Mouse (Mus musculus): ENCODE measurements around the gene Tmem199. TPM values are rescaled to one million over a fixed set of nuclear protein-coding genes. Genes with fewer than 3 reads are reported as not detected.

The Tmem199 gene
- polyA plus RNA-seq (2014; fragmentation: Nextera tagmentation; extraction: Ambion mirVana) = 59.9 and 61.9 TPM in 2 replicates

DNA sequence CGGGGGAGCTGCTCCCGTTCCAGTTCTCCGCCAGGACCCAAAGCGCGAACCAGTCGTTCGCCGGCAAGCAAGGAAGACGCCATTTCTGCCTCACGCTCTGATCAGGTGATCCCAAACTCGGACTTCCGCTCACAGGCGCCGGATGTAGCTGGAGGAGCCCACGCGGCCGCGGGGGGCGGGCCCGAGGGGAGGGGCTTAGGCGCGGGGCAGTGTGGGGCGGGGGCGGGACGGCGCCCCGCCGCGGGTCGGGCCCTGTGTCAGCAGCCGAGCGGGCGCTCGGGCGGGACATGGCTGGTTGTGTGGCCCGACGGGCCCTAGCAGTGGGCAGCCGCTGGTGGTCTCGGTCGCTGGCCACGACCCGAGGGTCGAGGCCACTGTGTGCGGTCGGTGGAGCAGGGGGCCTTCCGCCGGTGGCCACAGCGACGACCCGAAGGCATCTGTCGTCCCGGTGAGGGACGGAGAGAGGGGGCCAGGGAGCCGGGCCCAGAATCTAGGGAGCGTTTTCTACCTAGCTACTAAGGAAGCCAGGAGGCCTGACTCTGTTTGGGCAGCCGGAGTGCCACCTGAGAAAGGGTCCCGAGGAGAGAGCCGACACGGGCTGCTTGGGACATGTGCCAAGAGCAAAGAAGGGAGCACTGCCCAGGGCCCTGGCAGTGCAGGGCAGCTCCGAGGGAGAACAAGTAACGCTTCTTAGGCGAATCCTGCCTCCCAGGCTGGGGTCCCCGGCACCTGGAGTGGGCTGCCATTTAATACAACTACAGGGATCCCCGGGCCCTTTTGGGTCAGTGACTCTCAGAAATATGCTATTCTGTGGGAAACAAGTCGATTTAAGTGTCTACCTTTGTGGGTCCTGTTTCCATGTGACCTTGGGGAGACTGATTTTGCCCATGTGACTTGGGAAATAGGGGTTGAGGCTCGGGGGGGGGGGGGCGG is at the start of gene Tmem199, which contains the start of gene Poldip2:
Tmem199 (minus strand) TSS at position 148 of the 933 bp plus-strand sequence.
Poldip2 (plus strand) TSS at position 169 of the 933 bp plus-strand sequence.
- Histone ChIP-seq H3K4me1 (replicated peaks; ENCODE audit: control insufficient read depth, insufficient read depth, low read length) (peaks cover 7% of the 10 kb centered on the region), H3K36me3 (ENCODE audit: control insufficient read depth, insufficient read depth, low read length) (peaks cover 33% of the 10 kb centered on the region), H3K4me2 (peak within 1 kb of the TSS; percentile 84), H3K4me3 (ENCODE audit: low read depth, low read length) (peak within 1 kb of the TSS; percentile 96), H3K27me3 (replicated peaks; ENCODE audit: control insufficient read depth, insufficient read depth, low read length) (no peaks in the 10 kb centered on the region), H3K9me3 (ENCODE audit: control insufficient read depth, low read length) (no peaks in the 10 kb centered on the region), H3K27ac (ENCODE audit: low read depth, low read length) (peak within 1 kb of the TSS; percentile 80), H3K9ac (ENCODE audit: low read depth, low read length) (peak within 1 kb of the TSS; percentile 98)
- 1% methylated on average over 67 of the region's 67 CpGs for WGBS
- peak; percentile 97 for ATAC-seq (replicated peaks; ENCODE audit: low FRiP score)
- peak; percentile 92 for DNase-seq (ENCODE audit: low spot score)

DNA sequence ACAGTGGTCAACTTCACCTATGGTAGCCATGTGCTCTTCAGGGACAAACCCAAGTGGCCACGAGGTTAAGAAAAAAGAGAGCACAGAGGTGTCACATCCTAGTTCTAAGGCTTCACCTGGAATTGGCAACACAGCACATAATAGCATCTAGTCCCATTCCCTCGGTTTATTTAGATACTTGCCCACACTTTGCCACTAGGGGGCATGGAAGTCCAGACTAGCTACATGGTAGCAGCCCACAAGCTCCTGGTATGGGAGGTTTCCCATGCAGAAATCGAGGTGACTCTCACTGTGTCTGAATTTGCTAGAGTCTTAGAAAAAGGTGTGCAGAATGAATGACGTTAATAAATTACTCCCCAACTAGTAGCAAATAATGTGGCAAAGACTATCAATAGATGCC is 48.5 kb upstream of the Tmem199 start:
- Histone ChIP-seq H3K9ac (ENCODE audit: low read depth, low read length) (no peak overlapping the region), H3K4me1 (replicated peaks; ENCODE audit: control insufficient read depth, insufficient read depth, low read length) (peaks cover 5% of the 10 kb centered on the region), H3K36me3 (ENCODE audit: control insufficient read depth, insufficient read depth, low read length) (no peaks in the 10 kb centered on the region), H3K27me3 (replicated peaks; ENCODE audit: control insufficient read depth, insufficient read depth, low read length) (no peaks in the 10 kb centered on the region), H3K4me3 (ENCODE audit: low read depth, low read length) (no peak overlapping the region), H3K27ac (ENCODE audit: low read depth, low read length) (no peak overlapping the region), H3K9me3 (ENCODE audit: control insufficient read depth, low read length) (no peaks in the 10 kb centered on the region), H3K4me2 (no peak overlapping the region)
- peak; percentile 47 for DNase-seq (ENCODE audit: low spot score)
- no peak for ATAC-seq (replicated peaks; ENCODE audit: low FRiP score)
- 16% methylated on average over 4 of the region's 4 CpGs for WGBS

DNA sequence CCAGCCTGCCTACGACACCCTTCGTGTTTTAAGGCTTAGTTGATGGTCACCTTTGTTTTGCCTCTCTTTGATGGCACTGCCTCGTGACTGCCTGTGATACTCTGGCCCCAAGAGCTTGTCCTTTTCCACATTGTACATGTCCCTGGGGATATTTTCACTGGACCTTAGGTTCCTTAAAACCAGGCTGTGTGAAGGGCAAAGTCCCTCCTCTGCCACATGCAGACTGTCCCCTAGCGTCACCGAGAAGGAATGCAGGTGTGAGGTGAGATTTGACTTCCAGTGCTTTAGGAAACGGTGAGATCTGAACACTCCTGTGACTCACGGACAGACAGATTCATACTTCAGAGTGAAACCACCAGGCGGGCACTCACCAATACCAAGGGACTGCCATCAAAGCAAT is 45.3 kb upstream of the Tmem199 start:
- H3K9me3 ChIP-seq (ENCODE audit: control insufficient read depth, low read length) = no peaks in the 10 kb centered on the region
- DNase-seq (ENCODE audit: low spot score) (no peak), ATAC-seq (replicated peaks; ENCODE audit: low FRiP score) (no peak)
- H3K4me2 ChIP-seq = no peak overlapping the region
- 58% methylated on average over 8 of the region's 8 CpGs for WGBS
- H3K27ac ChIP-seq (ENCODE audit: low read depth, low read length) = no peak overlapping the region
- no peaks in the 10 kb centered on the region for H3K27me3 ChIP-seq (replicated peaks; ENCODE audit: control insufficient read depth, insufficient read depth, low read length)
- H3K4me3 ChIP-seq (ENCODE audit: low read depth, low read length) = no peak overlapping the region
- peaks cover 6% of the 10 kb centered on the region for H3K4me1 ChIP-seq (replicated peaks; ENCODE audit: control insufficient read depth, insufficient read depth, low read length)
- H3K9ac ChIP-seq (ENCODE audit: low read depth, low read length) = no peak overlapping the region
- no peaks in the 10 kb centered on the region for H3K36me3 ChIP-seq (ENCODE audit: control insufficient read depth, insufficient read depth, low read length)

DNA sequence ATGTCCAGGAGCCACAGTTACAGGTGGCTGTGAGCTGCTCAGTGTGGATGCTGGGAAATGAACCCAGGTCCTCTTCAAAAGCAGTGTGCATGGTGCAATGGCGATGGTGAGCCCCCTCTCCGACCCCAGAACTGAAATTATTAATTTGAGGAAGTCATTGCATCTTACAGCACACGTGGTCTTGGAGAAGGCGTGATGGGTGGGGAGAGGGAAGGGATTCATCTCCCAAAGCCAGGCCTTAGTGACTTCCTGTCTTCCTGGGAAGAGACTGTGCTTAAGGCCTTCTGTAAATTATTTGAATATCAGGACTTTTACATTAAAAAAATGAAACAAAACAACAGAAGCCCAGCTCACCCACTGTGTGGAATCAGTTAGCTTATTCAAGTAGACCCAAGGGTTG is 44.1 kb upstream of the Tmem199 start:
- H3K27ac ChIP-seq (ENCODE audit: low read depth, low read length) = no peak overlapping the region
- no peak overlapping the region for H3K9ac ChIP-seq (ENCODE audit: low read depth, low read length)
- no peaks in the 10 kb centered on the region for H3K9me3 ChIP-seq (ENCODE audit: control insufficient read depth, low read length)
- no peak for DNase-seq (ENCODE audit: low spot score)
- H3K4me1 ChIP-seq (replicated peaks; ENCODE audit: control insufficient read depth, insufficient read depth, low read length) = peaks cover 6% of the 10 kb centered on the region
- 69% methylated on average over 4 of the region's 4 CpGs for WGBS
- no peak overlapping the region for H3K4me3 ChIP-seq (ENCODE audit: low read depth, low read length)
- H3K36me3 ChIP-seq (ENCODE audit: control insufficient read depth, insufficient read depth, low read length) = no peaks in the 10 kb centered on the region
- ATAC-seq (replicated peaks; ENCODE audit: low FRiP score) = no peak
- no peak overlapping the region for H3K4me2 ChIP-seq
- no peaks in the 10 kb centered on the region for H3K27me3 ChIP-seq (replicated peaks; ENCODE audit: control insufficient read depth, insufficient read depth, low read length)

DNA sequence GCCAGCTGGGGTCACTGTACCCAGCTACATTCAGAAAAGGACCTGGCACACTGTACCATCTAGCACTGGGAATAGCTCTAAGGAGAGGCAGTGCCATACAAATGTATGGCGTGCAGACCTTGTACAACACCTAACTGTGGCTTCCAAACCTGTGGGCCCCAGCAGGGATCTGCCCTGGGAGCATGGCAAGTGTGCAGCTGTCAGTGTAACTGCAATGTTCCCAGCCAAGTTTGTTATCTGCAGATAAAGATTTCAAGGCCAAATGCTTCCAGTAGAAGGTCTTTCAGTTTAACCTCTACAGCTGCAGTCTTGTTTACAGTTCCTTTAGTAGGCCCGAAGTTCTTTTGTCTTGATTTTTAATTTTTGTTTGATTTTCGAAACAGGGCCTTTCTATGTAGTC is 43.7 kb upstream of the Tmem199 start:
- Histone ChIP-seq H3K27ac (ENCODE audit: low read depth, low read length) (no peak overlapping the region), H3K4me3 (ENCODE audit: low read depth, low read length) (no peak overlapping the region), H3K36me3 (ENCODE audit: control insufficient read depth, insufficient read depth, low read length) (no peaks in the 10 kb centered on the region), H3K4me1 (replicated peaks; ENCODE audit: control insufficient read depth, insufficient read depth, low read length) (peaks cover 6% of the 10 kb centered on the region), H3K27me3 (replicated peaks; ENCODE audit: control insufficient read depth, insufficient read depth, low read length) (no peaks in the 10 kb centered on the region), H3K4me2 (no peak overlapping the region), H3K9me3 (ENCODE audit: control insufficient read depth, low read length) (no peaks in the 10 kb centered on the region), H3K9ac (ENCODE audit: low read depth, low read length) (peak overlapping the region; percentile 16; the same call in 1 of the 2 replicates)
- no peak for DNase-seq (ENCODE audit: low spot score)
- WGBS = 60% methylated on average over 3 of the region's 3 CpGs
- no peak for ATAC-seq (replicated peaks; ENCODE audit: low FRiP score)

DNA sequence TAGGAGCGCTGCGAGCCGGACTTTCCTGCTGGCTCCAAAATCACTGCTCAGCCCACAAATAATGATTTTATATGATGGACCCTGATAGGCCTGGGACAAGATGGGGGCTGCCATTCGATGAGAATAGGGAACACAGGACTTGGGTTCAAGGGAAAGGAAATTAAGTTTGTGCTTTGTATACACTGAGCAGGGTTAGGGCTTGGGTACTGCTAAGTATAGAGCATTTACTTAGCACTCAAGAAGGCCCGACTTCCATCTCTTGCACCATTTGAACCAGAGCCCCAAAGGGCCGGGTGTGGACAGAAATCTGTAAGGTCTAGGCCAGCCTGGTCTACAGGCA is 39.1 kb upstream of the Tmem199 start:
- Histone ChIP-seq H3K9ac (ENCODE audit: low read depth, low read length) (peak overlapping the region; percentile 56), H3K4me3 (ENCODE audit: low read depth, low read length) (peak overlapping the region; percentile 76), H3K4me1 (replicated peaks; ENCODE audit: control insufficient read depth, insufficient read depth, low read length) (peaks cover 21% of the 10 kb centered on the region), H3K9me3 (ENCODE audit: control insufficient read depth, low read length) (no peaks in the 10 kb centered on the region), H3K36me3 (ENCODE audit: control insufficient read depth, insufficient read depth, low read length) (no peaks in the 10 kb centered on the region), H3K27ac (ENCODE audit: low read depth, low read length) (0 out of 2 replicates have a peak overlapping the region, but pooled peaks have one; percentile 2), H3K4me2 (peak overlapping the region; percentile 81), H3K27me3 (replicated peaks; ENCODE audit: control insufficient read depth, insufficient read depth, low read length) (no peaks in the 10 kb centered on the region)
- DNase-seq (ENCODE audit: low spot score) = no peak
- WGBS = 33% methylated on average over 6 of the region's 6 CpGs
- ATAC-seq (replicated peaks; ENCODE audit: low FRiP score) = peak; percentile 11

DNA sequence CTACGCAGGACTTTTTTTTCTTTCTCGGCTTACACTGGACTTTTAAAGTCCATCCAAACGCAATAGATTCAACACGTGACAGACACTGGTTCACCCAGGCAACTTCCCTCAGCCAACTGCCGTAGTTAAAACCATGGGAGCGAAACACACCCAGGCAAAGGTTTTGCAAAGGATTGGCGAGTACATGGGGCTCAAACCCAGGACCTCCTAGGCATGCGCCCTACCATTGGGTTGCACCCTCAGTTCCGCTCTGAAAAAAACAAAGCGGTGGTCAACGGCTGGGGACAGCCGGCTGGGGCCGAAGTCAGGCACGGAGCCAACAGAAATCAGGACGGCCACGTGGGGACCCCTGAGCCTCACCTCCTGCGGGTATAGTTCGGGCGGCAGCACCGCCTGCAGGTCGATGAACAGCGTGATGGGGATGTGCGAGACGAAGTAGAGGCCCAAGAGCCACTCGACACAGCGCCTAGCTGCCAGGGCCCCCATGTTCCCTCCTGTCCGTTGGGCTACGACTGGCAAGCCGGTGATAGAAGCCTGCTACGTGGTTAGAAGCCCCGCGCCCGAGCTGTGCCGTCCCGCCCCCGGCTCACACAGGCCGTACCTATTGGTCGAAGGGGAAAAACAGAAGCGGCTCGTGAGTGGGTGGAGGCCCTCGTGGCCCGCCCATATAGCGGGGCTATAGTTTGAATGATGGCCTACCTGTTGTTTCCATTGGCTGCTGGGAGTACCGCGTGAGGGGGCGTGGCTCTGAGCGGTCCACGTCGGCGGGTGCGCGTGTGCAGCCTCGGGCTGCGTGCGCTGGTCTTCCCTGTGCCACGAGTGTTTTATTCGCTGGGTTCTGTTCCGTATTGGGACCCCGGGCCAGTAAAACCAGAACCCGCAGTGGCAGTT is 38.4 kb upstream of the Tmem199 start, which contains the start of gene Tmem97:
Tmem97 (minus strand) TSS at position 610 of the 891 bp plus-strand sequence.
- WGBS = under 1% methylated on average over 60 of the region's 60 CpGs
- ATAC-seq (replicated peaks; ENCODE audit: low FRiP score) = peak; percentile 100
- peak within 1 kb of the TSS; percentile 85 for H3K27ac ChIP-seq (ENCODE audit: low read depth, low read length)
- H3K9me3 ChIP-seq (ENCODE audit: control insufficient read depth, low read length) = no peaks in the 10 kb centered on the region
- DNase-seq (ENCODE audit: low spot score) = peak; percentile 92
- peaks cover 16% of the 10 kb centered on the region for H3K4me1 ChIP-seq (replicated peaks; ENCODE audit: control insufficient read depth, insufficient read depth, low read length)
- no peaks in the 10 kb centered on the region for H3K36me3 ChIP-seq (ENCODE audit: control insufficient read depth, insufficient read depth, low read length)
- H3K4me3 ChIP-seq (ENCODE audit: low read depth, low read length) = peak within 1 kb of the TSS; percentile 76
- no peaks in the 10 kb centered on the region for H3K27me3 ChIP-seq (replicated peaks; ENCODE audit: control insufficient read depth, insufficient read depth, low read length)
- peak within 1 kb of the TSS; percentile 81 for H3K4me2 ChIP-seq
- H3K9ac ChIP-seq (ENCODE audit: low read depth, low read length) = peak within 1 kb of the TSS; percentile 76

DNA sequence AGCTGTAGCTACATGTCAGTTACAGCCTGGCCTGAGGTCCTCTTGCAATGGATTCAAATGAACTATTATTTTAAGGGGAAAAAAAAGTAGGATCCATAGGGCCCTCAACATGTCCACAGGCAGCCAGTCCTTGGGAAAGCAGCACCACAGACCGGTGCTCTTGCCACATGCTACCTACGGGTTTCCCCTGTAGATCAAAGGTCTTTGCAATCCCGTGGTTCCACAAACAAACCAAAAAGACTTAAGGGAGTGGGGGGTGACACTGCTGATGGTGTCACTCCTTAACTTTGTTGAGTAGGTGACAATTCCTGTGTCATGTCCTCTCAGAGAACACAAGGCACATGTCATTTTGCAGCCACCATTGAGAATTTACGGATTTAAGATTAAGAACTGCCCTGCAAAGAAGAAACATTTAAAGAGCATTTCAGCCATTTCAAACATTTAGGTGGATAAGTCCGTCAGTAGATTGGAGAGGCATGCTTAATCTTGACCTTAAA is 37.6 kb upstream of the Tmem199 start:
- Histone ChIP-seq H3K4me2 (peak overlapping the region; percentile 81), H3K36me3 (ENCODE audit: control insufficient read depth, insufficient read depth, low read length) (no peaks in the 10 kb centered on the region), H3K27ac (ENCODE audit: low read depth, low read length) (peak overlapping the region; percentile 85), H3K9me3 (ENCODE audit: control insufficient read depth, low read length) (no peaks in the 10 kb centered on the region), H3K4me1 (replicated peaks; ENCODE audit: control insufficient read depth, insufficient read depth, low read length) (peaks cover 20% of the 10 kb centered on the region), H3K4me3 (ENCODE audit: low read depth, low read length) (peak overlapping the region; percentile 76), H3K27me3 (replicated peaks; ENCODE audit: control insufficient read depth, insufficient read depth, low read length) (no peaks in the 10 kb centered on the region), H3K9ac (ENCODE audit: low read depth, low read length) (peak overlapping the region; percentile 76)
- DNase-seq (ENCODE audit: low spot score) (no peak), ATAC-seq (replicated peaks; ENCODE audit: low FRiP score) (no peak)
- 4% methylated on average over 5 of the region's 5 CpGs for WGBS

All from liver, embryonic 11.5 days (tissue).